Mouse (Mus musculus) gastrocnemius, adult 8-10 months (tissue): Measurements from ENCODE around the gene Hist1h1e. TPM values are rescaled to one million over a fixed set of nuclear protein-coding genes. Genes with fewer than 3 reads are reported as not detected.
"Not testable (repeated sequence)": the region's sequence is repeated elsewhere in the genome, so short reads cannot be mapped to it uniquely, and the experiment has no call there.

Experiments used
- DNase-seq, 2 experiments: peaks; one replicate each; pipeline ENCODE4 v3.0.0; 2022; ENCODE audit warnings: low spot score in 2 of 2
- microRNA-seq: library from miRNA; unstranded; fragments of <30 nt; microRNA quantifications from one replicate; pipeline ENCODE4 v1.2.0, GENCODE M21; 2022
- total RNA-seq, 4 experiments: library from RNA; stranded (reverse); gene quantifications; 2 replicates each; pipeline ENCODE4 v1.2.4; 2022

The Hist1h1e gene
- total RNA-seq, 4 experiments from 2014 or later, result 32.8 to 56.3 (median 49.3) TPM

DNA sequence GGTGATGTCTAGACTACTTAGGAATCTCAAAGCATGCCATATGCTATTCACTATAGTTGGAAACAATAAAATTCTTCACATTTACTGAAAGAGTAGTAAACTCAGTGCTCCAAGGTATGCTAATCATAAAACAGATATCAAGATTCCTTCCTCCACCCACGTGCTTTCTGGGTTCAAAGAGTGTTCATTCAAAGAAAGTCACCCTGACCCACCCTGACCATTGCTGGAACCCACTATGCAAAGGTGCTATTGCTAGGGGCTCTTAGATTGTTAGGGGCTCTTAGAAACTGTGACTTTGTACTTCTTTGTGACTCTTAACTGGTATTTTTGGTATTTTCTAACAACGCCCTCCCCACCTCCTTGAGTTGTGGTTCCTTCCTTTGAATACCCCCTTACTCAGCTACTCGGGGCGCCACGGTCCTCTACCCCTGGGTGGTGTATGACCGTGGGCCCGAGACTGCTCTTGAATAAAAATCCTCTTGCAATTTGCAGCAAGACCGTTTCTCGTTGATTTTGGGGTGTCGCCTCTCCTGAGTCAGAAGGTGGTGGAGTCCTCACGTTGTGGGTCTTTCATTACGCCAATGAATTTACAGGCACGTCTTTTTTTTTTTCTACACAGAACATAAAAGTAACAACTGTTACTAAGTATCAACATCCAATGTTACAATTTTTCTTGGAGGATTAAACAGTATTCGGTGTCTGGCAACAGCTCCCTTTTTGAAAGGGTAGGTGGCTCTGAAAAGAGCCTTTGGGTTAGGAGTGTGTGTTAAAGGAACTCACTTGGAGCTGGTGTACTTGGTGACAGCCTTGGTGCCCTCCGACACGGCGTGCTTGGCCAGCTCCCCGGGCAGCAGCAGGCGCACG lies 49.1 kb downstream of the Hist1h1e start:
- DNase-seq, result not testable (repeated sequence)

GRCm38 (mm10) chr13:23572218-23573033 lies 49.9 kb downstream of the Hist1h1e start:
- DNase-seq, result no peak

DNA sequence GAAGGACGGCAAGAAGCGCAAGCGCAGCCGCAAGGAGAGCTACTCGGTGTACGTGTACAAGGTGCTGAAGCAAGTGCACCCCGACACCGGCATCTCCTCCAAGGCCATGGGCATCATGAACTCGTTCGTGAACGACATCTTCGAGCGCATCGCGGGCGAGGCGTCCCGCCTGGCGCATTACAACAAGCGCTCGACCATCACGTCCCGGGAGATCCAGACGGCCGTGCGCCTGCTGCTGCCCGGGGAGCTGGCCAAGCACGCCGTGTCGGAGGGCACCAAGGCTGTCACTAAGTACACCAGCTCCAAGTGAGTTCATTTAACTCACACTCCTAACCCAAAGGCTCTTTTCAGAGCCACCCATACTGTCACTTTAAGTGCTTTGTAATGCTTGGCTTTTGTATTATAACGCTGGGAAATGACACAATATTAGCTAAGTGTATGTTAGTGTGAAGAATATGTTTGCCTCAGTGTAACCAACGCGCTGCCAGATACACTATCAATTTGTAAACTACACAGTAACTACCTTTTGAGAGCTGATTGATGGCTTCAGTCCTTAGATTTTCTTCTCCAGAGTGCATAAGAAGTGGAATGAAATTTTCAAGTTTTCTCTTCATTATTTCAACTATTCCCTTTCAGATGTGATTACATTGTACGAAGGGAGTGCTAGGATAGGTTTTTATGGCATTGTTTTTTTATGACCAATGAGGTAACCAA lies 50.7 kb downstream of the Hist1h1e start:
- not testable (repeated sequence) for DNase-seq

- no peak for DNase-seq
Measured at GRCm38 (mm10) chr13:23571022-23571503, 51.3 kb downstream of the Hist1h1e start, which contains the start of the genes Hist1h2ae and Hist1h2bg. Gene Hist1h2ae, minus strand, starts transcription at chr13:23571220. Gene Hist1h2bg, plus strand, starts transcription at chr13:23571396.

Small RNA genes within 50 kb of the gene (microRNA-seq; reads per million reads assigned to microRNA genes)
- not detected for gene Gm44359
- gene Gm44394, result not detected

Other genes with a start within 250 kb of the Hist1h1e start
- gene Abt1, start 198.7 kb downstream of the Hist1h1e start, total RNA-seq, result 1 to 10 TPM; 3.2 to 4.8 (median 4.0) TPM
- gene Btn1a1, start 156.7 kb downstream of the Hist1h1e start, total RNA-seq, result not detected
- gene Btn2a2, start 133.7 kb downstream of the Hist1h1e start, total RNA-seq, result not detected
- 100 to 1,000 TPM; 131 to 174 (median 160) TPM for gene Hist1h4h, start 91.5 kb downstream of the Hist1h1e start, total RNA-seq
- gene Hist1h2af, start 88.7 kb downstream of the Hist1h1e start, total RNA-seq, result 1 to 10 TPM in 1 of 4 experiments, not detected in 3; 1.5 TPM
- 1 to 10 TPM in 1 of 4 experiments, under 1 TPM in 1, not detected in 2; 0.75 to 2.2 TPM for gene Hist1h3g, start 87.1 kb downstream of the Hist1h1e start, total RNA-seq
- gene Hist1h2bh, start 79.2 kb downstream of the Hist1h1e start, total RNA-seq, result 1 to 10 TPM in 2 of 4 experiments, under 1 TPM in 2; 0.82 to 1.6 (median 1.2) TPM
- gene Hist1h3f, start 78.5 kb downstream of the Hist1h1e start, total RNA-seq, result 1 to 10 TPM; 3.1 to 5.0 (median 4.4) TPM
- gene Hist1h4f, start 70.9 kb downstream of the Hist1h1e start, total RNA-seq, result 10 to 100 TPM; 14.0 to 20.7 (median 16.1) TPM
- 1 to 10 TPM in 3 of 4 experiments, under 1 TPM in 1; 0.87 to 1.3 (median 1.3) TPM for gene Hist1h1d, start 69.3 kb downstream of the Hist1h1e start, total RNA-seq
- 10 to 100 TPM; 14.8 to 21.5 (median 18.9) TPM for gene Hist1h3e, start 60.2 kb downstream of the Hist1h1e start, total RNA-seq
- gene Hist1h2ae, start 51.3 kb downstream of the Hist1h1e start, total RNA-seq, result 1 to 10 TPM in 2 of 4 experiments, under 1 TPM in 2; 0.54 to 1.1 (median 0.88) TPM
- gene Hist1h2bg, start 51.2 kb downstream of the Hist1h1e start, total RNA-seq, result 1 to 10 TPM; 5.2 to 8.5 (median 7.2) TPM
- 1 to 10 TPM; 2.0 to 6.7 (median 5.1) TPM for gene Hist1h2bf, start 48.4 kb downstream of the Hist1h1e start, total RNA-seq
- 1 to 10 TPM in 1 of 4 experiments, not detected in 3; 2.2 TPM for gene Hist1h2ad, start 48.2 kb downstream of the Hist1h1e start, total RNA-seq
- 1 to 10 TPM; 2.5 to 4.0 (median 3.2) TPM for gene Hist1h3d, start 46.8 kb downstream of the Hist1h1e start, total RNA-seq
- gene Hist1h4d, start 41.0 kb downstream of the Hist1h1e start, total RNA-seq, result 10 to 100 TPM; 37.8 to 57.9 (median 48.1) TPM
- gene Hist1h2be, start 1.4 kb downstream of the Hist1h1e start, total RNA-seq, result 10 to 100 TPM; 12.0 to 16.1 (median 12.9) TPM
- 1 to 10 TPM in 1 of 4 experiments, under 1 TPM in 3; 0.65 to 1.1 (median 0.86) TPM for gene Hist1h2ac, start 61.4 kb upstream of the Hist1h1e start, total RNA-seq
- gene Hist1h2bc, start 61.6 kb upstream of the Hist1h1e start, total RNA-seq, result 10 to 100 TPM; 59.5 to 67.1 (median 62.0) TPM
- not detected for gene Hist1h1t, start 73.3 kb upstream of the Hist1h1e start, total RNA-seq
- 10 to 100 TPM; 66.4 to 87.5 (median 79.3) TPM for gene Hist1h4c, start 75.9 kb upstream of the Hist1h1e start, total RNA-seq
- gene Hfe, start 88.3 kb upstream of the Hist1h1e start, total RNA-seq, result 10 to 100 TPM; 23.6 to 29.2 (median 27.1) TPM
- 100 to 1,000 TPM; 196 to 246 (median 227) TPM for gene Hist1h1c, start 116.2 kb upstream of the Hist1h1e start, total RNA-seq
- gene Hist1h3c, start 123.0 kb upstream of the Hist1h1e start, total RNA-seq, result not detected
- gene Hist1h2bb, start 124.2 kb upstream of the Hist1h1e start, total RNA-seq, result 1 to 10 TPM; 1.1 to 1.6 (median 1.4) TPM
- gene Hist1h2ab, start 128.6 kb upstream of the Hist1h1e start, total RNA-seq, result 1 to 10 TPM in 2 of 4 experiments, under 1 TPM in 1, not detected in 1; 0.97 to 4.9 (median 3.5) TPM
- 1 to 10 TPM in 2 of 4 experiments, not detected in 2; 2.7 to 2.8 TPM for gene Hist1h3b, start 129.7 kb upstream of the Hist1h1e start, total RNA-seq
- gene Hist1h4b, start 134.5 kb upstream of the Hist1h1e start, total RNA-seq, result 1 to 10 TPM in 2 of 4 experiments, under 1 TPM in 1, not detected in 1; 0.82 to 2.9 (median 1.8) TPM
- 1 to 10 TPM in 3 of 4 experiments, under 1 TPM in 1; 0.82 to 3.3 (median 1.8) TPM for gene Hist1h4a, start 138.7 kb upstream of the Hist1h1e start, total RNA-seq
- 1 to 10 TPM; 3.7 to 6.9 (median 4.3) TPM for gene Hist1h3a, start 139.8 kb upstream of the Hist1h1e start, total RNA-seq
- 1 to 10 TPM in 1 of 4 experiments, under 1 TPM in 3; 0.46 to 1.1 (median 0.78) TPM for gene Hist1h1a, start 141.1 kb upstream of the Hist1h1e start, total RNA-seq
- gene Trim38, start 147.4 kb upstream of the Hist1h1e start, total RNA-seq, result not detected
- not detected for gene Slc17a2, start 184.4 kb upstream of the Hist1h1e start, total RNA-seq
- gene Slc17a3, start 216.9 kb upstream of the Hist1h1e start, total RNA-seq, result not detected
- not detected for gene Slc17a1, start 245.2 kb upstream of the Hist1h1e start, total RNA-seq